Mouse (Mus musculus) c-Kit-positive CD71-positive TER-119-negative erythroid progenitor cells, embryonic 14.5 days (primary cell): ENCODE results near the gene Stat3.

Source experiments
- DNase-seq: peaks from one replicate; pipeline ENCODE4 v3.0.0-alpha.2; 2013; ENCODE audit warnings: low read depth

The Stat3 gene

GRCm38 (mm10) chr11:100888348-100888820 lies 51.0 kb downstream of the Stat3 start:
- DNase-seq = no peak

GRCm38 (mm10) chr11:100887764-100888163 lies 51.6 kb downstream of the Stat3 start:
- no peak for DNase-seq

- DNase-seq = no peak
Observed at GRCm38 (mm10) chr11:100887236-100887635, 52.1 kb downstream of the Stat3 start.

- DNase-seq = peak; percentile 54
Observed at GRCm38 (mm10) chr11:100886188-100886740, 53.1 kb downstream of the Stat3 start.

- no peak for DNase-seq
Observed at GRCm38 (mm10) chr11:100885472-100885871, 53.9 kb downstream of the Stat3 start.

GRCm38 (mm10) chr11:100883640-100884039 lies 55.7 kb downstream of the Stat3 start:
- no peak for DNase-seq

- no peak for DNase-seq
Observed at GRCm38 (mm10) chr11:100879321-100880078, 59.8 kb downstream of the Stat3 start.

- DNase-seq = no peak
Observed at GRCm38 (mm10) chr11:100875761-100876160, 63.6 kb downstream of the Stat3 start.

- no peak for DNase-seq
Observed at GRCm38 (mm10) chr11:100870968-100871350, 68.4 kb downstream of the Stat3 start.

- no peak for DNase-seq
Observed at GRCm38 (mm10) chr11:100870256-100870967, 68.9 kb downstream of the Stat3 start.

GRCm38 (mm10) chr11:100865618-100866017 lies 73.7 kb downstream of the Stat3 start:
- no peak for DNase-seq

GRCm38 (mm10) chr11:100863141-100863540 lies 76.2 kb downstream of the Stat3 start:
- DNase-seq = no peak

GRCm38 (mm10) chr11:100861836-100862235 lies 77.5 kb downstream of the Stat3 start:
- no peak for DNase-seq

GRCm38 (mm10) chr11:100861335-100861734 lies 78.0 kb downstream of the Stat3 start:
- DNase-seq = no peak

GRCm38 (mm10) chr11:100860198-100861048 lies 78.9 kb downstream of the Stat3 start:
- DNase-seq = peak; percentile 75

- DNase-seq = no peak
Observed at GRCm38 (mm10) chr11:100859579-100860075, 79.7 kb downstream of the Stat3 start.

GRCm38 (mm10) chr11:100858935-100859578 lies 80.3 kb downstream of the Stat3 start, which contains the start of gene Stat5a:
TSS of gene Stat5a (plus strand) at chr11:100859351.
- no peak for DNase-seq

- DNase-seq = no peak
Observed at GRCm38 (mm10) chr11:100857960-100858359, 81.4 kb downstream of the Stat3 start.

GRCm38 (mm10) chr11:100855178-100855577 lies 84.2 kb downstream of the Stat3 start:
- DNase-seq = no peak

- no peak for DNase-seq
Observed at GRCm38 (mm10) chr11:100854268-100854667, 85.1 kb downstream of the Stat3 start.

GRCm38 (mm10) chr11:100853018-100853417 lies 86.3 kb downstream of the Stat3 start:
- DNase-seq = no peak
